Mouse (Mus musculus): ENCODE results near the gene Gm20431.

The Gm20431 gene

DNA sequence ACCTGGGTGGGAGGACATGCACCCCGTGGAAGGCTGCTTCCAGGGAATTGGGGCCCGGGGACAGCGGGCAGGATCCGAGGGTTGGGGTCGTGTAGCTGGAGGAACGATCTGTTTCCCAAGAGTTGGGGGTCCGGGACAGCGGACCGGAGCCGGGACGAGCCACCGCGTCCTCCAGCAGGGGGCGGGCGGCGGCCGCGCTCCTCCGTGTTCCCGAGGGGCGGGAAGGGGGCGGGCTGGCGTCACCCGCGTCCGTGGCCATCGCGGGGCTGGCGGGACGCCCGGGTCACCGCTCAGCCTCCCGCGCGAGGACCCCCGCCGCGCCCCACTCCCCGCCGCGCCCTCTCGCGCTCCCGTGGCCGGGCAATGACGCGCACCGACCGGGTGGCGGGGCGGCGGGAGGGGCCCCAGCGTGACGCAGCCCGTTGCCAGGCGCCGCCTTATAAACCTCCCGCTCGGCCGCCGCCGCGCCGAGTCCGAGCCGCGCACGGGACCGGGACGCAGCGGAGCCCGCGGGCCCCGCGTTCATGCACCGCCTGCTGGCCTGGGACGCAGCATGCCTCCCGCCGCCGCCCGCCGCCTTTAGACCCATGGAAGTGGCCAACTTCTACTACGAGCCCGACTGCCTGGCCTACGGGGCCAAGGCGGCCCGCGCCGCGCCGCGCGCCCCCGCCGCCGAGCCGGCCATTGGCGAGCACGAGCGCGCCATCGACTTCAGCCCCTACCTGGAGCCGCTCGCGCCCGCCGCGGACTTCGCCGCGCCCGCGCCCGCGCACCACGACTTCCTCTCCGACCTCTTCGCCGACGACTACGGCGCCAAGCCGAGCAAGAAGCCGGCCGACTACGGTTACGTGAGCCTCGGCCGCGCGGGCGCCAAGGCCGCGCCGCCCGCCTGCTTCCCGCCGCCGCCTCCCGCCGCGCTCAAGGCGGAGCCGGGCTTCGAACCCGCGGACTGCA, 27.5 kb upstream of the Gm20431 start, which contains the start of gene Cebpb:
Cebpb (plus strand) TSS at position 418 of the 954 bp plus-strand sequence.
- DNase-seq (ENCODE audit: low spot score): peak; percentile 89

DNA sequence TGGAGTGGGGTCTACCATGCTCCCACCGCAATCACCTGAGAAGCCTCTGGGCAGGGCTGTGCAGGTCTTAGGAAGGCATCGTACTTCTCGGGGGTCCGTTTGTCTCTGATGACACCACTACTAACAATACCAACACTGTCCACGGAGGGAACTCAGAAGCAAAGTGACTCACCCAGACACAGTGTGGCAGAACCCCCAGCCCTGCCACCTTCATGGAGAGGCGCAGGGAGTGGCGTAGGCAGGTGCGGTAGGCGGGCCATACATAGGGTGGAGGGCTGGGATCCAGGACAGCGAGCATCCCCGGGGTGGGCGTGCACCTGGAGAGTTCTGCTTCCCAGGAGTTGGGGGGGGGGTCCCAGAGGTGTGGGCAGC, 26.8 kb upstream of the Gm20431 start:
- DNase-seq (ENCODE audit: low spot score): peak; percentile 84

GRCm38 (mm10) chr2:167687651-167688101, 26.4 kb upstream of the Gm20431 start:
- peak; percentile 90 for DNase-seq (ENCODE audit: low spot score)

- no peak for DNase-seq (ENCODE audit: low spot score)
Measured at GRCm38 (mm10) chr2:167687250-167687586, 25.9 kb upstream of the Gm20431 start.

GRCm38 (mm10) chr2:167686382-167687249, 25.3 kb upstream of the Gm20431 start:
- no peak for DNase-seq (ENCODE audit: low spot score)

- no peak for DNase-seq (ENCODE audit: low spot score)
Measured at GRCm38 (mm10) chr2:167685865-167686264, 24.6 kb upstream of the Gm20431 start.

- DNase-seq (ENCODE audit: low spot score): peak; percentile 88
Measured at GRCm38 (mm10) chr2:167685137-167685536, 23.8 kb upstream of the Gm20431 start.

GRCm38 (mm10) chr2:167683721-167684120, 22.4 kb upstream of the Gm20431 start:
- no peak for DNase-seq (ENCODE audit: low spot score)

- DNase-seq (ENCODE audit: low spot score): no peak
Measured at GRCm38 (mm10) chr2:167680657-167681056, 19.4 kb upstream of the Gm20431 start.

DNA sequence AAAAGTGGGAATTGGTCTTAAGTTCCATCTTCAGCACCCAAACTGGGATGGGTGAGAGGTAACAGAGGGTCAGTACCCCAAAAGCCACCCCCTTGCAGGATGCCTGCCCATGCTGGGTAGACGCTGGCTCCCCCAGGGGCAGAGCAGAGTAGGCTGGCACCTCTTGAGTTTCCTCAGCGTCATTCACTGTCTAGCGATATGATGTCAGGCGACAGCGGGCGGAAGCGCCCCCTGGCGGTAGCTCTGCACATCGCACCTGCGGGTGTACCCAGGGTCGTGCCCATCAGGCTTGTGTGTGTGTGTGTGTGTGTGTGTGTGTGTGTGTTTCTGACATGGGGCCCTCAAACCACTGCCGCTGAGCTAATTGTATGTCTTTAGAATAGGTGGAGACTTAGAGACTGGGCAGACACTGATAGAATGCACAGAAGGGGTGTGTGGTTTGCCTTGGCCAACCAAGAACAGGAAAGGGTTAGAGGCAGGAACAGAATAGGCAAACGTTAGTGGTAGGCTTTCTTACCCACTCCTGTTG, 18.7 kb upstream of the Gm20431 start:
- DNase-seq (ENCODE audit: low spot score): no peak

DNA sequence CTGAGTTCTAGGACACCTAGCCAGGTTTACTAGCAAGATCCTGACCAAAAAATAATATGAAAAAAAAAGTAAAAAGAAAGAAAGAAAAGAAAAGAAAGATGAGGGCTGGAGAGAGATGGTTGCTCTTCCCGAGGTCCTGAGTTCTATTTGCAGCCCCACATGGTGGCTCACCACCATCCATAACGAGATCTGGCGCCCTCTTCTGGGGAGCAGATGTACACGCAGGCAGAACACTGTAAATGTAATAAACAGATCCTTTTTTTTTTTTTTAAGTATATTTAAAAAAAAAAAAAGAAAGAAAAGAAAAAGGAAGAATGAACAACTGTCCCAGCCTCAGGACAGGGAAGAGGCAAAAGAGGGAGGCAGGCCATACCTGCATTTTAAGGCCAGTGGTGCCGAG, 17.3 kb upstream of the Gm20431 start:
- DNase-seq (ENCODE audit: low spot score): no peak

GRCm38 (mm10) chr2:167675120-167675909, 14.0 kb upstream of the Gm20431 start:
- no peak for DNase-seq (ENCODE audit: low spot score)

- no peak for DNase-seq (ENCODE audit: low spot score)
Measured at GRCm38 (mm10) chr2:167672212-167672685, 11.0 kb upstream of the Gm20431 start.

GRCm38 (mm10) chr2:167671101-167671633, 9.9 kb upstream of the Gm20431 start:
- peak; percentile 85 for DNase-seq (ENCODE audit: low spot score)

- no peak for DNase-seq (ENCODE audit: low spot score)
Measured at GRCm38 (mm10) chr2:167669398-167669797, 8.1 kb upstream of the Gm20431 start.

GRCm38 (mm10) chr2:167668426-167668825, 7.1 kb upstream of the Gm20431 start:
- DNase-seq (ENCODE audit: low spot score): no peak

GRCm38 (mm10) chr2:167665972-167666713, 4.8 kb upstream of the Gm20431 start:
- DNase-seq (ENCODE audit: low spot score): peak; percentile 84

- DNase-seq (ENCODE audit: low spot score): no peak
Measured at GRCm38 (mm10) chr2:167662713-167663112, 1.4 kb upstream of the Gm20431 start.

DNA sequence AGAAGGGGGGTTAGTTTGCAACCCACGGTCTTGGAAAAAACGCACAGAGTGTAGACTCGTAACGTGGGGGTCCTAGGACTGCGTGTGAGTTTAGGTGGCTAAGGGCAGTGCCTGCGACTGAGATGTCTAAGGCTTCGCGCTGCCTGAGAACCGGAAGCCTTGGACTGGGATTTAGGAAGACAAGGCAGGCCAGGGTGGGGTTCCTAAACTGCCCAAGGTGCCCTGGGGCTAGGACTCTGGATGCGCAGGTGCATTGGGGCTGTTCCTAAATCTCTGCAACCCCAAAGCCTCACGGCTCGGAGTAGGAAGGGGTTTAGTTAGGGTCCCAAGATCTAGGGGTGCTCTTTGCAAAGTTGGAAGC, 705 bp downstream of the Gm20431 start:
- DNase-seq (ENCODE audit: low spot score): no peak

GRCm38 (mm10) chr2:167659847-167660610, 1.3 kb downstream of the Gm20431 start:
- DNase-seq (ENCODE audit: low spot score): no peak

All from yolk sac, embryonic 10.5 days (tissue).